Comparison of ENCODE assay signal across 14 mouse cellular contexts in genomic region chr2:7529637-7530036, GRCm38 (mm10). TPM values are rescaled to one million over a fixed set of nuclear protein-coding genes. Genes with fewer than 3 reads are reported as not detected.
DNase-seq lines count a peak whose midpoint lies in the region; ATAC-seq and TF ChIP-seq lines count a peak whose summit lies in the region.
"Had no signal": no experiment of that assay in that cellular context is flagged by ENCODE, and none has a peak within 500 bp of the region (broad histone marks: within the 10 kb centered on the region; RNA-seq: fewer than 3 reads in every experiment).

No protein-coding gene starts in this region.

- H3K27me3 ChIP-seq in midbrain, embryonic 14.5 days (ENCODE audit: control insufficient read depth, insufficient read depth, low read length) = no peaks in the 10 kb centered on the region
- H3K27me3 ChIP-seq: heart, embryonic 15.5 days; liver, embryonic 15.5 days had no signal

- H3K27ac ChIP-seq in ES-E14 (ENCODE audit: insufficient read depth, low read depth, low read length, poor library complexity, severe bottlenecking) = no peak overlapping the region
- peak overlapping the region; percentile 42 for H3K27ac ChIP-seq in midbrain, embryonic 14.5 days (replicated peaks; ENCODE audit: low read depth, low read length)
- H3K27ac ChIP-seq: heart, embryonic 15.5 days; liver, embryonic 15.5 days had no signal

- H3K9ac ChIP-seq in ES-E14 (ENCODE audit: insufficient read depth, low read depth, low read length, poor library complexity, severe bottlenecking) = no peak overlapping the region
- H3K9ac ChIP-seq in midbrain, embryonic 14.5 days (replicated peaks; ENCODE audit: low read length) = no peak overlapping the region
- H3K9ac ChIP-seq: heart, embryonic 15.5 days; liver, embryonic 15.5 days had no signal

- no peaks in the 10 kb centered on the region for H3K4me1 ChIP-seq in ES-E14 (ENCODE audit: control insufficient read depth in 2 of 2, insufficient read depth in 2 of 2, low read length in 2 of 2, poor library complexity in 1 of 2)
- H3K4me1 ChIP-seq in midbrain, embryonic 14.5 days (ENCODE audit: control insufficient read depth, insufficient read depth, low read length) = peaks cover 36% of the 10 kb centered on the region
- H3K4me1 ChIP-seq: liver, embryonic 15.5 days had no signal

- no peak overlapping the region for H3K4me2 ChIP-seq in midbrain, embryonic 14.5 days (ENCODE audit: low read length)
- H3K4me2 ChIP-seq: heart, embryonic 15.5 days; liver, embryonic 15.5 days had no signal

- in situ Hi-C loops in ES-E14 (cut with MboI; ENCODE audit: low sequenced_read_pairs in 2 of 2, unreplicated experiment in 2 of 2) = no loop called here

- no peaks in the 10 kb centered on the region for H3K9me3 ChIP-seq in ES-E14 (ENCODE audit: control insufficient read depth, insufficient read depth, low read depth, low read length)
- H3K9me3 ChIP-seq in midbrain, embryonic 14.5 days (ENCODE audit: control insufficient read depth, low read length) = no peaks in the 10 kb centered on the region
- H3K9me3 ChIP-seq: heart, embryonic 15.5 days; liver, embryonic 15.5 days had no signal

- H3K36me3 ChIP-seq in ES-E14 (ENCODE audit: control insufficient read depth, insufficient read depth, low read length, poor library complexity, severe bottlenecking) = no peaks in the 10 kb centered on the region
- no peaks in the 10 kb centered on the region for H3K36me3 ChIP-seq in midbrain, embryonic 14.5 days (ENCODE audit: control insufficient read depth, insufficient read depth, low read length)
- H3K36me3 ChIP-seq: heart, embryonic 15.5 days; liver, embryonic 15.5 days had no signal

- no peak for ATAC-seq in midbrain, embryonic 14.5 days (ENCODE audit: low FRiP score, low TSS enrichment)

- peak; percentile 37 to 62 for DNase-seq in layer of hippocampus, adult 18-20 months (ENCODE audit: low spot score in 2 of 2)
- no peak for DNase-seq in layer of hippocampus, postnatal 10 days (ENCODE audit: low spot score in 2 of 2)
- DNase-seq in ES-E14 (ENCODE audit: low read depth, low spot score) = no peak
- DNase-seq in embryo, embryonic 10.5 days (ENCODE audit: low spot score) = peak; percentile 24
- DNase-seq in midbrain, embryonic 14.5 days = peak; percentile 40
- DNase-seq in spleen, postnatal 14 days (ENCODE audit: low spot score in 2 of 2) = no peak
- no peak for DNase-seq in heart, postnatal 25 days (ENCODE audit: low spot score)
- no peak for DNase-seq in ovary, postnatal 36 days (ENCODE audit: low spot score)
- DNase-seq: adrenal gland, adult 8-10 months; cerebellum, adult 9-11 months; kidney, adult 9 months had no signal

- intact Hi-C loops in heart, postnatal 25 days (cut with DNase I) = no loop called here

- 39% methylated on average over 5 of the region's 5 CpGs for WGBS in midbrain, embryonic 14.5 days

- no peak overlapping the region for H3K4me3 ChIP-seq in ES-E14 (ENCODE audit: insufficient read depth in 1 of 2, low read depth in 1 of 2, low read length in 2 of 2, poor library complexity in 1 of 2, severe bottlenecking in 1 of 2)
- no peak overlapping the region for H3K4me3 ChIP-seq in midbrain, embryonic 14.5 days (replicated peaks; ENCODE audit: low read depth, low read length)
- H3K4me3 ChIP-seq: heart, embryonic 15.5 days; liver, embryonic 15.5 days; myocyte had no signal

TF ChIP-seq in ES-E14, 5 proteins besides CTCF, POLR2A, EP300 and RAD21:
- no peak for TF ChIP-seq HCFC1 (IDR thresholded peaks at IDR 0.05; ENCODE audit: borderline replicate concordance, insufficient read depth, low read length)
- TF ChIP-seq MAFK (IDR thresholded peaks at IDR 0.05; ENCODE audit: insufficient read depth, low read depth, low read length) = peak; percentile 49; the same call in 1 of the 2 replicates
- no peak for TF ChIP-seq CHD2 (IDR thresholded peaks at IDR 0.05; ENCODE audit: low read depth, low read length)
- no peak for TF ChIP-seq ZNF384 (IDR thresholded peaks at IDR 0.05; ENCODE audit: low read depth, low read length)
- TF ChIP-seq ZC3H11A (IDR thresholded peaks at IDR 0.05; ENCODE audit: borderline replicate concordance, low read depth, low read length) = no peak

RNA-seq across cellular contexts. Expression of gene Celf2, which starts 20.3 kb away (rescaled TPM):
- 100 to 1,000 TPM; 424 to 432 TPM for total RNA-seq in layer of hippocampus, adult 18-20 months (2021)
- 100 to 1,000 TPM; 518 to 531 TPM for total RNA-seq in layer of hippocampus, postnatal 10 days (2021)
- 3.7 and 3.9 TPM in 2 replicates for total RNA-seq in ES-E14 (2012; rRNA removed)
- polyA plus RNA-seq in midbrain, embryonic 14.5 days (2014; fragmentation: Nextera tagmentation; extraction: Ambion mirVana) = 190 and 191 TPM in 2 replicates
- 10 to 100 TPM; 63.1 to 72.7 TPM for total RNA-seq in heart, postnatal 25 days (2021)

Comparison
In these comparisons a context has a peak if more than half of its experiments do, and no peak if none do; other contexts are left out.
1. DNase-seq: peak in layer of hippocampus, adult 18-20 months (2 of 2), embryo, embryonic 10.5 days (single experiment) and midbrain, embryonic 14.5 days (single experiment); none in layer of hippocampus, postnatal 10 days (0 of 2), ES-E14 (single experiment), spleen, postnatal 14 days (0 of 2), heart, postnatal 25 days (single experiment) and ovary, postnatal 36 days (single experiment).
2. RNA of gene Celf2, which starts 20.3 kb away (total RNA-seq): 518 to 531 TPM in layer of hippocampus, postnatal 10 days, 424 to 432 TPM in layer of hippocampus, adult 18-20 months and 63.1 to 72.7 TPM in heart, postnatal 25 days; 3.7 to 3.9 TPM in ES-E14; every median in the first group is over 10 times any median in the second.